Mouse (Mus musculus) ES-CJ7 (cell line): Measurements from ENCODE around the gene Crtc3.

Experiments used
- DNase-seq: peaks from one replicate; pipeline ENCODE4 v3.0.0; 2011; ENCODE audit warnings: low read depth, low spot score

The Crtc3 gene

GRCm38 (mm10) chr7:80604908-80605556 is 83.6 kb downstream of the Crtc3 start:
- DNase-seq, result no peak

- no peak for DNase-seq
These were observed 86.1 kb downstream of the Crtc3 start for GRCm38 (mm10) chr7:80602574-80602973.

GRCm38 (mm10) chr7:80598436-80598985 is 90.2 kb downstream of the Crtc3 start:
- DNase-seq, result no peak

GRCm38 (mm10) chr7:80597900-80598299 is 90.8 kb downstream of the Crtc3 start:
- DNase-seq, result no peak

- DNase-seq, result no peak
These were observed 99.5 kb downstream of the Crtc3 start for GRCm38 (mm10) chr7:80589054-80589746.

GRCm38 (mm10) chr7:80587684-80588083 is 101.0 kb downstream of the Crtc3 start:
- peak; percentile 23 for DNase-seq

GRCm38 (mm10) chr7:80586681-80587660 is 101.7 kb downstream of the Crtc3 start:
- no peak for DNase-seq

- DNase-seq, result no peak
These were observed 102.5 kb downstream of the Crtc3 start for GRCm38 (mm10) chr7:80586161-80586560.

GRCm38 (mm10) chr7:80585380-80585779 is 103.3 kb downstream of the Crtc3 start:
- DNase-seq, result no peak

- peak; percentile 71 for DNase-seq
These were observed 104.7 kb downstream of the Crtc3 start for GRCm38 (mm10) chr7:80583981-80584380.

GRCm38 (mm10) chr7:80582821-80583451 is 105.7 kb downstream of the Crtc3 start:
- DNase-seq, result no peak

- peak; percentile 35 for DNase-seq
These were observed 108.3 kb downstream of the Crtc3 start for GRCm38 (mm10) chr7:80580368-80580767.

GRCm38 (mm10) chr7:80577417-80577980 is 111.2 kb downstream of the Crtc3 start:
- no peak for DNase-seq

GRCm38 (mm10) chr7:80576626-80577025 is 112.1 kb downstream of the Crtc3 start:
- peak; percentile 51 for DNase-seq

- DNase-seq, result no peak
These were observed 112.9 kb downstream of the Crtc3 start for GRCm38 (mm10) chr7:80575750-80576149.

- DNase-seq, result no peak
These were observed 115.6 kb downstream of the Crtc3 start for GRCm38 (mm10) chr7:80573076-80573475.

GRCm38 (mm10) chr7:80567982-80568381 is 120.7 kb downstream of the Crtc3 start:
- peak; percentile 69 for DNase-seq

GRCm38 (mm10) chr7:80561931-80562330 is 126.7 kb downstream of the Crtc3 start:
- DNase-seq, result no peak

- no peak for DNase-seq
These were observed 127.4 kb downstream of the Crtc3 start for GRCm38 (mm10) chr7:80561271-80561670.

- no peak for DNase-seq
These were observed 130.1 kb downstream of the Crtc3 start for GRCm38 (mm10) chr7:80558572-80558971.

- DNase-seq, result peak; percentile 61
These were observed 130.6 kb downstream of the Crtc3 start for GRCm38 (mm10) chr7:80558101-80558500.
